Mouse (Mus musculus) large intestine, adult 2 months (tissue): Measurements from ENCODE around the gene Zfp428. TPM values are rescaled to one million over a fixed set of nuclear protein-coding genes. Genes with fewer than 3 reads are reported as not detected.

Experiments
- DNase-seq: peaks from one replicate; pipeline ENCODE4 v3.0.0-alpha.2; 2012; ENCODE audit warnings: low read depth, low spot score
- WGBS: fragments of 180-500 bp; shearing (Covaris S2); methylation state at CpG from one replicate; pipeline ENCODE4 v1.1.7; 2018; 5-methylcytosine and 5-hydroxymethylcytosine counted together
- polyA plus RNA-seq: library from polyadenylated mRNA; depleted of rRNA; stranded (reverse); fragments of >200 nt; gene quantifications from 2 replicates; pipeline ENCODE4 v1.2.3, GENCODE M21; 2012; rRNA removed

Gene Zfp428
- 6.7 and 7.4 TPM in 2 replicates for polyA plus RNA-seq

- DNase-seq, result peak; percentile 61
- under 1% methylated on average over 84 of the region's 84 CpGs for WGBS
These were observed at the start of gene Zfp428 for GRCm38 (mm10) chr7:24506838-24507725. Gene Zfp428, plus strand, starts transcription at chr7:24507006.

- WGBS, result 42% methylated on average over 10 of the region's 10 CpGs
- no peak for DNase-seq
These were observed 49.0 kb upstream of the Zfp428 start for GRCm38 (mm10) chr7:24457726-24458370.

- WGBS, result 29% methylated on average over 5 of the region's 5 CpGs
- DNase-seq, result no peak
These were observed 47.4 kb upstream of the Zfp428 start for GRCm38 (mm10) chr7:24459440-24459839.

GRCm38 (mm10) chr7:24459843-24460242, 47.0 kb upstream of the Zfp428 start:
- DNase-seq, result peak; percentile 60
- 10% methylated on average over 3 of the region's 3 CpGs for WGBS

GRCm38 (mm10) chr7:24461376-24462051, 45.3 kb upstream of the Zfp428 start:
- DNase-seq, result no peak
- WGBS, result 20% methylated on average over 14 of the region's 14 CpGs

- peak; percentile 51 for DNase-seq
These were observed 44.2 kb upstream of the Zfp428 start, which contains the start of gene Plaur for GRCm38 (mm10) chr7:24462388-24463319. Gene Plaur, plus strand, starts transcription at chr7:24462484.

GRCm38 (mm10) chr7:24466835-24467234, 40.0 kb upstream of the Zfp428 start:
- no peak for DNase-seq
- 89% methylated on average over 6 of the region's 6 CpGs for WGBS

More at GRCm38 (mm10) chr7:24462388-24463319, 44.2 kb upstream of the Zfp428 start, which contains the start of gene Plaur:
- whole genome bisulfite sequencing, result 1% methylated on average over 27 of the region's 27 CpGs

GRCm38 (mm10) chr7:24467886-24468285, 38.9 kb upstream of the Zfp428 start:
- no peak for DNase-seq
- WGBS, result 81% methylated on average over 5 of the region's 5 CpGs

GRCm38 (mm10) chr7:24469126-24469525, 37.7 kb upstream of the Zfp428 start:
- DNase-seq, result no peak
- 89% methylated on average over 3 of the region's 3 CpGs for WGBS

GRCm38 (mm10) chr7:24470356-24470755, 36.5 kb upstream of the Zfp428 start:
- WGBS, result 79% methylated on average over 7 of the region's 7 CpGs
- no peak for DNase-seq

- DNase-seq, result no peak
- 72% methylated on average over 6 of the region's 6 CpGs for WGBS
These were observed 34.4 kb upstream of the Zfp428 start for GRCm38 (mm10) chr7:24472442-24472841.

GRCm38 (mm10) chr7:24472937-24473336, 33.9 kb upstream of the Zfp428 start:
- 83% methylated on average over 7 of the region's 7 CpGs for WGBS

GRCm38 (mm10) chr7:24473913-24474529, 32.8 kb upstream of the Zfp428 start:
- 55% methylated on average over 10 of the region's 10 CpGs for WGBS

More at GRCm38 (mm10) chr7:24472937-24473336, 33.9 kb upstream of the Zfp428 start:
- no peak for DNase-seq

GRCm38 (mm10) chr7:24474811-24475506, 31.8 kb upstream of the Zfp428 start:
- 59% methylated on average over 21 of the region's 21 CpGs for WGBS

More at GRCm38 (mm10) chr7:24473913-24474529, 32.8 kb upstream of the Zfp428 start:
- DNase-seq, result no peak

GRCm38 (mm10) chr7:24476338-24476737, 30.5 kb upstream of the Zfp428 start:
- 78% methylated on average over 8 of the region's 8 CpGs for WGBS
- no peak for DNase-seq

More at GRCm38 (mm10) chr7:24474811-24475506, 31.8 kb upstream of the Zfp428 start:
- DNase-seq, result no peak

- WGBS, result 90% methylated on average over 7 of the region's 7 CpGs
- no peak for DNase-seq
These were observed 29.9 kb upstream of the Zfp428 start for GRCm38 (mm10) chr7:24476856-24477255.

GRCm38 (mm10) chr7:24478911-24479310, 27.9 kb upstream of the Zfp428 start:
- WGBS, result 90% methylated on average over 5 of the region's 5 CpGs
- no peak for DNase-seq

- no peak for DNase-seq
- WGBS, result 83% methylated on average over 2 of the region's 2 CpGs
These were observed 27.1 kb upstream of the Zfp428 start for GRCm38 (mm10) chr7:24479685-24480084.
